Mouse (Mus musculus): Measurements from ENCODE around the gene Ercc8. TPM values are rescaled to one million over a fixed set of nuclear protein-coding genes. Genes with fewer than 3 reads are reported as not detected.
A peak's percentile ranks its signal among the peaks of the same experiment; 100 is the strongest.

Ercc8 gene
- 36.2 and 40.7 TPM in 2 replicates for polyA plus RNA-seq (2014; fragmentation: Nextera tagmentation; extraction: Ambion mirVana)

DNA sequence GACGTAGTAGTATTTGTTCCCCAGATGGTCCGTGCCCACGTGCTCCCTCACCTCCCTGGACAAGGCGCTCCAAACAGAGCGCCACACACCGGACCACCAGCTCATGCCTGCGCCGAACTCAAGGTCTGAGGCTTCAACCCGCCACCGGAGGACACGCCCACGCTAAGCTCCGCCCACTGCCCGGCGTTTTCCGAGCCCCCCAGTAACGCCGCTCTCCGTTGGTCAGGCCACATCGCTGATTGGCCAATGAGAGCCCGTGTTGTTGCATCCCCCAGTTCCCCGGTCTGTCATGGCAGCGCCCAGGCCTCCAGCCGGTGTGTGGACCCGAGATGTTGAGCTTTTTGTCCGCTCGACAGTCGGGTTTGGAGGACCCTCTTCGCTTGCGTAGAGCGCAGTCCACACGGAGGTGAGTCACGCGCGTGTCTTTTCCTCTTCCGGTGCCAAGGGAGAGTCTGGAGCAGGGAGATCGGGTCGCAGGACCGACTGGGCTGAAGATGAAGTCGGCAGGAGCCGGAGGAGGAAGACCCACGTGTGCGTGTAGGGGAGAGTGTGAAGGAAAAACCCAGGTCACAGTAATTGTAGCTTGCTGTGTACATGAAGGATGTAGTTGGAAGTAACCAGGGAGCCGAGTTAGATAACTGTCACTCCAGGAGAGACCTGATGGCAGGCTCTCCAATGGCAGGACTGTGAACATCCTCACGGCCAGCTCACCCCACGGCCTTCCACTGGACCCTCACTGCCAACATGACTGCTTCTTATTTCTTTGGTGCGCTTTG, at the start of gene Ercc8, which contains the start of gene Ndufaf2:
TSS of gene Ercc8 (plus strand) at position 267 of the 776 bp plus-strand sequence.
TSS of gene Ndufaf2 (minus strand) at position 159 of the 776 bp plus-strand sequence.
- peak within 1 kb of the TSS; percentile 83 for H3K4me2 ChIP-seq (ENCODE audit: low read length)
- under 1% methylated on average over 47 of the region's 47 CpGs for WGBS
- peak within 1 kb of the TSS; percentile 79 for H3K9ac ChIP-seq (ENCODE audit: low read length)
- H3K36me3 ChIP-seq (ENCODE audit: control insufficient read depth, insufficient read depth, low read length), result peaks cover 18% of the 10 kb centered on the region
- H3K9me3 ChIP-seq (replicated peaks; ENCODE audit: control insufficient read depth, low read length), result no peaks in the 10 kb centered on the region
- ATAC-seq, result peak; percentile 99
- peak; percentile 97 for DNase-seq (ENCODE audit: low spot score)
- H3K4me1 ChIP-seq (ENCODE audit: control insufficient read depth, insufficient read depth, low read length), result peaks cover 12% of the 10 kb centered on the region
- no peak within 1 kb of the TSS for H3K27ac ChIP-seq (ENCODE audit: low read depth, low read length)
- peak within 1 kb of the TSS; percentile 87 for H3K4me3 ChIP-seq (ENCODE audit: low read depth, low read length)
- no peaks in the 10 kb centered on the region for H3K27me3 ChIP-seq (replicated peaks; ENCODE audit: control insufficient read depth, insufficient read depth, low read length)

DNA sequence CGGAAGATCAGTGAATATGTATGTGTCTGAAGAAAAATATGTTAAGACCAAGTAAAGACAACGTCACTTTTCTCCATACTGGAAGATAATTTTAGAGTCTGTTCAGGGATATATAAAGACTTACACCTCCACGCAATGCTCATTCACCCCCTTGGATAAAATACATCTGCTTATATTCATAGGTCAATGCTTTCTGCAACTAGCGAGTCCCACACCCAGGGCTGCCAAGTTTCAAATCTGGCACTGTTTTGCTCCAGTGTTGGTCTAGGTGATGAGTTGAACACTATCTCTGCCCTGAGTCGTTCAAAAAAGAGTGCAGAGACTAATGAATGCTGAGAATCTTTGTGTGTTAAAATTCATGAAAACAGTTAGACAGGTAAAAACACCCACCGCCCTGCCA, 47.6 kb upstream of the Ercc8 start:
- H3K4me2 ChIP-seq (ENCODE audit: low read length), result no peak overlapping the region
- DNase-seq (ENCODE audit: low spot score), result no peak
- H3K27me3 ChIP-seq (replicated peaks; ENCODE audit: control insufficient read depth, insufficient read depth, low read length), result no peaks in the 10 kb centered on the region
- H3K9ac ChIP-seq (ENCODE audit: low read length), result no peak overlapping the region
- no peaks in the 10 kb centered on the region for H3K36me3 ChIP-seq (ENCODE audit: control insufficient read depth, insufficient read depth, low read length)
- H3K27ac ChIP-seq (ENCODE audit: low read depth, low read length), result no peak overlapping the region
- WGBS, result 90% methylated on average over 6 of the region's 6 CpGs
- no peaks in the 10 kb centered on the region for H3K9me3 ChIP-seq (replicated peaks; ENCODE audit: control insufficient read depth, low read length)
- ATAC-seq, result no peak
- H3K4me3 ChIP-seq (ENCODE audit: low read depth, low read length), result no peak overlapping the region
- H3K4me1 ChIP-seq (ENCODE audit: control insufficient read depth, insufficient read depth, low read length), result peaks cover 7% of the 10 kb centered on the region; the same call in 1 of the 2 replicates

DNA sequence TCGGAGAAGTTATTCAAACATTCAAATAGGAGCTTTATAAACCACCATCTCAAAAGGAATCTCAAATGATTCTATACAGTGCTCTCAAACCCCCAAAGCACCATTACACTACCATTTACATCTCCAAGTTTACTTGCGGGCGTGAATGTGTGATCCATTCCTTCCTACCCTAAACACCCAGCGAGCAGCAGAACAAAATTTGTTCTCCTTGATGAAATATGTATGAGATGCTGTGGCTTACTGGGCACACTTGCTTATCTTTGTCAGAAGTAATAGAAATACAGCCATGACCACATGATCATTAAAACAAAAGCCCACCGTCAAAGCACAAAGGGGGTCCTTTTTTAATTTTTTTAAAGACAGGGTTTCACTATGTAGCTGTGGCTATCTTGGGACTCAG, 45.0 kb upstream of the Ercc8 start:
- ATAC-seq, result no peak
- peaks cover 7% of the 10 kb centered on the region; the same call in 1 of the 2 replicates for H3K4me1 ChIP-seq (ENCODE audit: control insufficient read depth, insufficient read depth, low read length)
- H3K4me3 ChIP-seq (ENCODE audit: low read depth, low read length), result no peak overlapping the region
- H3K9me3 ChIP-seq (replicated peaks; ENCODE audit: control insufficient read depth, low read length), result no peaks in the 10 kb centered on the region
- H3K36me3 ChIP-seq (ENCODE audit: control insufficient read depth, insufficient read depth, low read length), result no peaks in the 10 kb centered on the region
- DNase-seq (ENCODE audit: low spot score), result no peak
- WGBS, result 77% methylated on average over 5 of the region's 5 CpGs
- H3K4me2 ChIP-seq (ENCODE audit: low read length), result no peak overlapping the region
- H3K9ac ChIP-seq (ENCODE audit: low read length), result no peak overlapping the region
- no peak overlapping the region for H3K27ac ChIP-seq (ENCODE audit: low read depth, low read length)
- H3K27me3 ChIP-seq (replicated peaks; ENCODE audit: control insufficient read depth, insufficient read depth, low read length), result no peaks in the 10 kb centered on the region

DNA sequence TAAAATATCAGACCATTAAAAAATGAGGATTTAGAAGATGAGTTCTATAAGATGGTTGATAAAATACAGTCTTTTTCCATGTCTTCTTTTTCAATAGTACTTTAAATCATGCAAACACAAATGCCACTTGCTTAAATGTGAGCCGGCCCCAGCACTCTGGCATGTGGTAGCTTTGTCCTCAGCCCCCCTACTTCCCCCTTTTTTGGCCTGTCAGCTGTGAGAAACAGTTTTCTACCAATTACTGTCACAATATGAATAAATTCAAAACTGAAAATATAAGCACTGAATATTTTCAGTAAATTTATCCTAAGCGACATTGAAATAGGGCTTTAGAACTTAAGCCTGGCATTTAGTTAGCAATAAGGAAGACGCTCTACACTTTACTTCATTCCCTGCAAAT, 44.3 kb upstream of the Ercc8 start:
- DNase-seq (ENCODE audit: low spot score) (peak; percentile 10), ATAC-seq (no peak)
- 58% methylated on average over 3 of the region's 3 CpGs for WGBS
- peaks cover 7% of the 10 kb centered on the region; the same call in 1 of the 2 replicates for H3K4me1 ChIP-seq (ENCODE audit: control insufficient read depth, insufficient read depth, low read length)
- no peaks in the 10 kb centered on the region for H3K27me3 ChIP-seq (replicated peaks; ENCODE audit: control insufficient read depth, insufficient read depth, low read length)
- no peak overlapping the region for H3K4me2 ChIP-seq (ENCODE audit: low read length)
- H3K9ac ChIP-seq (ENCODE audit: low read length), result no peak overlapping the region
- no peaks in the 10 kb centered on the region for H3K9me3 ChIP-seq (replicated peaks; ENCODE audit: control insufficient read depth, low read length)
- no peak overlapping the region for H3K4me3 ChIP-seq (ENCODE audit: low read depth, low read length)
- H3K36me3 ChIP-seq (ENCODE audit: control insufficient read depth, insufficient read depth, low read length), result no peaks in the 10 kb centered on the region
- H3K27ac ChIP-seq (ENCODE audit: low read depth, low read length), result no peak overlapping the region

DNA sequence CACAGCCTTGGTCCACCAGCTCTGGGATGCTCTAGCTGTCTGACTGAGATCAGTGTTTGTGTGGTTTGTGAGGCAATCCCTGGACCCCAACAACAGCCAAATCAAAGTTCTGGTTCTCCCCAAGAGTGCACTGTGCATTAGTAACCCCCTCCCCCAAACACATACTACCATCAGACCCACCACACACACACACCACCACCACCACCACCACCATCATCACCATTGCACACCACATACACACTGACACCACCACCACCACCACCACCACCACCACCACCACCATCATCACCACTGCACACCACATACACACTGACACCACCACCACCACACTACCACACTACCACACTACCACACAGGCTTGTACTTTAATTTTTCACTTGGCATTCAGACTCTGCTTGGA, 40.9 kb upstream of the Ercc8 start:
- H3K36me3 ChIP-seq (ENCODE audit: control insufficient read depth, insufficient read depth, low read length), result no peaks in the 10 kb centered on the region
- H3K27me3 ChIP-seq (replicated peaks; ENCODE audit: control insufficient read depth, insufficient read depth, low read length), result no peaks in the 10 kb centered on the region
- no peak overlapping the region for H3K4me3 ChIP-seq (ENCODE audit: low read depth, low read length)
- DNase-seq (ENCODE audit: low spot score) (no peak), ATAC-seq (no peak)
- H3K9me3 ChIP-seq (replicated peaks; ENCODE audit: control insufficient read depth, low read length), result no peaks in the 10 kb centered on the region
- peaks cover 7% of the 10 kb centered on the region for H3K4me1 ChIP-seq (ENCODE audit: control insufficient read depth, insufficient read depth, low read length)
- no peak overlapping the region for H3K9ac ChIP-seq (ENCODE audit: low read length)
- H3K27ac ChIP-seq (ENCODE audit: low read depth, low read length), result no peak overlapping the region
- H3K4me2 ChIP-seq (ENCODE audit: low read length), result no peak overlapping the region

DNA sequence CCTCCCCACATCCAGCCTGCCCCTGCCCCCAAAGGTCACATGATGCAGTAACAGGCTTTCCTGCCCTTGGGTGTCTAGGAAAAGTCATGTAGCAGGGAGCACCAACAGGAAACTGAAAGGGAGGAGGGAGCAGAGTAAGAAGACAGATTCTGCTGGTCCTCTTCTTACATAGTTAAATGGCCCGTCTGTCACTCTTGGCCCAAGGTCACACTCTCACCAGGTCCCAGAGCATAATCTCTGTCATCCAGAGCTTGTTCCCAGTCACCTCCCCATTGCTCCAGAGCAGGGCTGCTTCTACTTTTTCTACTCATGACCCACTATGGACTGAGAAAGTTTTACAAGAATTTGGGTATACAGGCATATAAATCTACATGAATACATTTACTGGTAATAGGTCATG, 40.3 kb upstream of the Ercc8 start:
- peaks cover 10% of the 10 kb centered on the region for H3K4me1 ChIP-seq (ENCODE audit: control insufficient read depth, insufficient read depth, low read length)
- no peak overlapping the region for H3K4me3 ChIP-seq (ENCODE audit: low read depth, low read length)
- no peak overlapping the region for H3K27ac ChIP-seq (ENCODE audit: low read depth, low read length)
- 70% methylated on average over 1 of the region's 1 CpGs for WGBS
- no peak overlapping the region for H3K9ac ChIP-seq (ENCODE audit: low read length)
- no peaks in the 10 kb centered on the region for H3K27me3 ChIP-seq (replicated peaks; ENCODE audit: control insufficient read depth, insufficient read depth, low read length)
- no peak overlapping the region for H3K4me2 ChIP-seq (ENCODE audit: low read length)
- no peaks in the 10 kb centered on the region for H3K9me3 ChIP-seq (replicated peaks; ENCODE audit: control insufficient read depth, low read length)
- ATAC-seq (no peak), DNase-seq (ENCODE audit: low spot score) (no peak)
- no peaks in the 10 kb centered on the region for H3K36me3 ChIP-seq (ENCODE audit: control insufficient read depth, insufficient read depth, low read length)

DNA sequence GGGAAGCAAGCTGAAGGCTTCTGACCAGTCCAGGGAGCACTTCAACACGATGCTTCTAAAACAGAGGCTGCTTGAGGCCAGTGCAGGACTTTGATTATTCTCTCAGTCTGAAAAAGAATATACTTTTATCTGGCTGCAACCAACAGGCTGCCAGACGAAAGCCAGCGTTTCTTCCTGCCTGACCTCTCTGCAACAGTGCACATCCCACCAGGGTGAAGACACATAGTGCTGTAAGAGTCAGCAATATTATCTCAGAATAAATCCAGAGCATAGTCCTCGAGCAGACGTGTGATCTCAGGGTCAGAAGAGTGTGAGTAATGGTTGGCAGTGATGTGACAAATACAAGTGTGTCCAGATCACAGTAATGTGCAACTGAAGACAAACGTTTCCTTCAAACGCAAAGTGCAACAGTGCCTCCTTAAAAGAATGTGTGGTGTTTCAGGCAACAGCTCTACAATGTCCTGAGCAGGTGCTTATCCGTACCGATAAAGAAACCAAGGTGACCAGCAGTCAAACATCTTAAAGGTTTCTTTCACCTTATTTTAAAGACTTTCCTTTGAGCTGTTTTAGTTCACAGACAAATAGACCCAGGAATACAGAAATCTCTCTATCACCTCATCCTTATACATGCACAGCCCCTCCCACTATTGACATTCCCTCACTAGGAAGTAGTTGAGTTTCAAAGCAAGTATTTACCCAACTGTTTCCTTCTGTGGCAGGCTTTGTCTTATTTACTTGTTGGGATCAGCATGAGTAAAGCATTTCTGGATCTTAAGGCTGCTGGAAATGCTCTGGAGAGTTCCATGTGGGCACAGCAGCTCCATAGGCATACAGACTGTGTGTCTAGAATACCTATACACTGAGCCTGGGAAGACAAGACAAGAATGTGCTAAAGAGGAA, 38.9 kb upstream of the Ercc8 start:
- H3K4me3 ChIP-seq (ENCODE audit: low read depth, low read length), result no peak overlapping the region
- H3K27me3 ChIP-seq (replicated peaks; ENCODE audit: control insufficient read depth, insufficient read depth, low read length), result no peaks in the 10 kb centered on the region
- DNase-seq (ENCODE audit: low spot score), result no peak
- WGBS, result 86% methylated on average over 9 of the region's 9 CpGs
- H3K27ac ChIP-seq (ENCODE audit: low read depth, low read length), result no peak overlapping the region
- no peak for ATAC-seq
- no peak overlapping the region for H3K9ac ChIP-seq (ENCODE audit: low read length)
- peaks cover 8% of the 10 kb centered on the region for H3K4me1 ChIP-seq (ENCODE audit: control insufficient read depth, insufficient read depth, low read length)
- no peak overlapping the region for H3K4me2 ChIP-seq (ENCODE audit: low read length)
- H3K36me3 ChIP-seq (ENCODE audit: control insufficient read depth, insufficient read depth, low read length), result no peaks in the 10 kb centered on the region
- H3K9me3 ChIP-seq (replicated peaks; ENCODE audit: control insufficient read depth, low read length), result no peaks in the 10 kb centered on the region

DNA sequence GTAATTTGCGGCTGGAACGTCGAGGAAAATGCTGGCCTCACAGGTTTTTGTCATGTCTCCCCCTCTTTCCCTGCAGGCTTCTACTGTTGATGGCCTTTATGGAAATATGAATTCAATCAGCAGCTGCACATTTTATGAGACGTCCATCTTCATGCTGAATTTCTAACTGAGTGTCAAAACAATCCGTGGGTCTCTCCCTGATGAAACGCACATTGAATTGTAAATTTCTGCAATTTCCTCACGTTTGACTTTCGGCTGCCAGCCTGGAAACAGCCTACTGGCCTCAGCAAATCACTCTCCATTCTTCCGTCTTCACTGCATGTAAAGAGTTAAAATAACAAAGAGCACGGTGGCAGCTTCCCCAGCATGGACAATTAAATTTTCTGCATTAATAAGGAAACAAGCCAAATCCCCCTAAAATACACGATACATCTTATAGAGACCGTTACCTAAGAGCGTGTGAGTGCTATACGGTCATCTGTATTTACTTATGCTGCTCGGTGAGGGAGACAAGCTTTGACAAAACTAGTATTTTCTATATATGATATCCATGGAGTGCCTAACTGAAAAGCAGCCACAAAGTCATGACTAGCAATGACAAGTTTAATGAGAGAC, 35.3 kb upstream of the Ercc8 start:
- Histone ChIP-seq H3K27ac (ENCODE audit: low read depth, low read length) (peak overlapping the region; percentile 29; the same call in 1 of the 2 replicates), H3K4me1 (ENCODE audit: control insufficient read depth, insufficient read depth, low read length) (peaks cover 6% of the 10 kb centered on the region; the same call in 1 of the 2 replicates), H3K9me3 (replicated peaks; ENCODE audit: control insufficient read depth, low read length) (no peaks in the 10 kb centered on the region), H3K4me2 (ENCODE audit: low read length) (peak overlapping the region; percentile 25), H3K27me3 (replicated peaks; ENCODE audit: control insufficient read depth, insufficient read depth, low read length) (no peaks in the 10 kb centered on the region), H3K4me3 (ENCODE audit: low read depth, low read length) (no peak overlapping the region), H3K9ac (ENCODE audit: low read length) (peak overlapping the region; percentile 6; the same call in 1 of the 2 replicates), H3K36me3 (ENCODE audit: control insufficient read depth, insufficient read depth, low read length) (no peaks in the 10 kb centered on the region)
- DNase-seq (ENCODE audit: low spot score), result peak; percentile 54
- 20% methylated on average over 15 of the region's 15 CpGs for WGBS
- peak; percentile 37; the same call in 1 of the 2 replicates for ATAC-seq

Data from forebrain, embryonic 14.5 days (tissue).